Mouse (Mus musculus): ENCODE data around the gene Apba2. TPM values are rescaled to one million over a fixed set of nuclear protein-coding genes. Genes with fewer than 3 reads are reported as not detected.

Gene Apba2
- polyA plus RNA-seq (2014; fragmentation: Illumina TruSeq; extraction: RNeasy Lipid Tissue Mini Kit (QIAGEN cat#74804); ENCODE audit: insufficient read depth, low read depth, low replicate concordance) = 0.35 TPM

GRCm38 (mm10) chr7:64501536-64502270, at the start of gene Apba2:
Gene Apba2, plus strand, starts transcription at chr7:64501706.

Other genes with a start within 250 kb of the Apba2 start
- gene Mtmr10, start 214.1 kb upstream of the Apba2 start, polyA plus RNA-seq (2014; fragmentation: Illumina TruSeq; extraction: RNeasy Lipid Tissue Mini Kit (QIAGEN cat#74804); ENCODE audit: insufficient read depth, low read depth, low replicate concordance) = 10.3 TPM
- 1.3 TPM for gene Fan1, start 127.6 kb upstream of the Apba2 start, polyA plus RNA-seq (2014; fragmentation: Illumina TruSeq; extraction: RNeasy Lipid Tissue Mini Kit (QIAGEN cat#74804); ENCODE audit: insufficient read depth, low read depth, low replicate concordance)
- gene Mphosph10, start 109.4 kb upstream of the Apba2 start, polyA plus RNA-seq (2014; fragmentation: Illumina TruSeq; extraction: RNeasy Lipid Tissue Mini Kit (QIAGEN cat#74804); ENCODE audit: insufficient read depth, low read depth, low replicate concordance) = 14.9 TPM
- gene Mcee, start 109.1 kb upstream of the Apba2 start, polyA plus RNA-seq (2014; fragmentation: Illumina TruSeq; extraction: RNeasy Lipid Tissue Mini Kit (QIAGEN cat#74804); ENCODE audit: insufficient read depth, low read depth, low replicate concordance) = 81.0 TPM

Data from lung, adult 10 weeks (tissue).